Mouse (Mus musculus) brain, embryonic 14.5 days (tissue): ENCODE results near the gene H2al1m.
"Not testable (repeated sequence)": the region's sequence is repeated elsewhere in the genome, so short reads cannot be mapped to it uniquely, and the experiment has no call there.

Experiments used
- CTCF ChIP-seq: fragments of 200-500 bp; IDR thresholded peaks from 2 replicates; pipeline ENCODE4 v1.5.1; 2012; ENCODE audit warnings: inconsistent platforms, mild to moderate bottlenecking, moderate library complexity, borderline replicate concordance; ENCODE audit not compliant: insufficient read depth, insufficient read length; ENCODE audit errors: extremely low read depth
- POLR2A ChIP-seq: fragments of 200-500 bp; IDR thresholded peaks from 2 replicates; pipeline ENCODE4 v1.6.1; 2012; ENCODE audit warnings: mild to moderate bottlenecking, inconsistent platforms, borderline replicate concordance; ENCODE audit not compliant: poor library complexity, insufficient read depth, insufficient read length, severe bottlenecking; ENCODE audit errors: extremely low read depth

DNA sequence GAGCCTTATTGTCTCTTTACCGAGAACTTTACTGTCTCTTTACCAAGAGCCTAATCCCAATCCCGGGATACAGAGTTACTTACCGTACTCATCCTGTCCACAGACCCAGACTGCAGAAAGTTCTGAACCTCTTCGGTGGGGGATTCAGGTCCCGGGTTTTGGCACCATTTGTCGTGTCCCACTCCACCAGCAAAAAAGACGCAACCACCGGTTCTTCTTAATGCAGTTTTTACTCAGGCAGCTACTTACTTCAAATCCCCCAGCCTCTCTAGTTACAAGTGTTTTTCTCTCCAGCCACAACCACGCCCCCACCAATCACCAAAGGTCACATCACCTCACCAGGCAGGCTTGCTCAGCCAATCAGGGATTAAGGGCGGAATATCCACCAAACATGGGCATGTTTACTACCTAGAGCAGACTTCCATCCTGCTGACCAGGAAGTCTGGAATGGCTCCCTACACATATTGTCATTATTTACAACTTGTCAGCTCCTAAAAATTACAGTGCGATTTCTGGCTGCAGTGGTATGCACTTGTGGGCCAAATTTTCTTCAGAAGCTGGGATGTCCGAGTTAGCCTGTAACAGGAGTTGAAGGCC lies 48.9 kb downstream of the H2al1m start:
- TF ChIP-seq CTCF, POLR2A: not testable (repeated sequence)
